Mouse (Mus musculus): ENCODE results near the gene Homer2.

Gene Homer2

GRCm38 (mm10) chr7:81707471-81708140, at the start of gene Homer2:
Gene Homer2 (minus strand): TSS chr7:81707527.
- DNase-seq (ENCODE audit: low spot score in 2 of 2), result no peak

GRCm38 (mm10) chr7:81747956-81748355, 40.6 kb upstream of the Homer2 start:
- DNase-seq (ENCODE audit: low spot score in 2 of 2), result no peak

- no peak for DNase-seq (ENCODE audit: low spot score in 2 of 2)
Observed at GRCm38 (mm10) chr7:81744145-81744544, 36.8 kb upstream of the Homer2 start.

- no peak for DNase-seq (ENCODE audit: low spot score in 2 of 2)
Observed at GRCm38 (mm10) chr7:81740010-81740409, 32.7 kb upstream of the Homer2 start.

- DNase-seq (ENCODE audit: low spot score in 2 of 2), result no peak
Observed at GRCm38 (mm10) chr7:81738720-81739385, 31.5 kb upstream of the Homer2 start.

GRCm38 (mm10) chr7:81735300-81736048, 28.1 kb upstream of the Homer2 start:
- DNase-seq (ENCODE audit: low spot score in 2 of 2), result no peak

- no peak for DNase-seq (ENCODE audit: low spot score in 2 of 2)
Observed at GRCm38 (mm10) chr7:81732183-81733089, 25.1 kb upstream of the Homer2 start.

GRCm38 (mm10) chr7:81731181-81731651, 23.9 kb upstream of the Homer2 start:
- DNase-seq (ENCODE audit: low spot score in 2 of 2), result no peak

GRCm38 (mm10) chr7:81729787-81730186, 22.5 kb upstream of the Homer2 start:
- DNase-seq (ENCODE audit: low spot score in 2 of 2), result no peak

GRCm38 (mm10) chr7:81727716-81728115, 20.4 kb upstream of the Homer2 start:
- DNase-seq (ENCODE audit: low spot score in 2 of 2), result no peak

GRCm38 (mm10) chr7:81726728-81727005, 19.3 kb upstream of the Homer2 start:
- DNase-seq (ENCODE audit: low spot score in 2 of 2), result no peak

GRCm38 (mm10) chr7:81725986-81726727, 18.8 kb upstream of the Homer2 start:
- DNase-seq (ENCODE audit: low spot score in 2 of 2), result no peak

- DNase-seq (ENCODE audit: low spot score in 2 of 2), result no peak
Observed at GRCm38 (mm10) chr7:81723851-81724250, 16.5 kb upstream of the Homer2 start.

GRCm38 (mm10) chr7:81721271-81721670, 13.9 kb upstream of the Homer2 start:
- DNase-seq (ENCODE audit: low spot score in 2 of 2), result no peak

GRCm38 (mm10) chr7:81719216-81719661, 11.9 kb upstream of the Homer2 start:
- no peak for DNase-seq (ENCODE audit: low spot score in 2 of 2)

GRCm38 (mm10) chr7:81718657-81719056, 11.3 kb upstream of the Homer2 start:
- no peak for DNase-seq (ENCODE audit: low spot score in 2 of 2)

- DNase-seq (ENCODE audit: low spot score in 2 of 2), result no peak
Observed at GRCm38 (mm10) chr7:81710166-81710565, 2.8 kb upstream of the Homer2 start.

- DNase-seq (ENCODE audit: low spot score in 2 of 2), result no peak
Observed at GRCm38 (mm10) chr7:81708165-81708564, 838 bp upstream of the Homer2 start.

GRCm38 (mm10) chr7:81706416-81707391, 623 bp downstream of the Homer2 start:
- DNase-seq (ENCODE audit: low spot score in 2 of 2), result no peak

GRCm38 (mm10) chr7:81706027-81706415, 1.3 kb downstream of the Homer2 start:
- DNase-seq (ENCODE audit: low spot score in 2 of 2), result no peak
